Mouse (Mus musculus) right cerebral cortex, postnatal 10 days (tissue): ENCODE data around the gene Lypd3.
A peak's percentile ranks its signal among the peaks of the same experiment; 100 is the strongest.
"Not testable (repeated sequence)": the region's sequence is repeated elsewhere in the genome, so short reads cannot be mapped to it uniquely, and the experiment has no call there.

Experiments
- DNase-seq, 2 experiments: peaks; one replicate each; pipeline ENCODE4 v3.0.0; 2021; ENCODE audit warnings: low spot score in 2 of 2

Gene Lypd3

GRCm38 (mm10) chr7:24612308-24612910, 23.9 kb upstream of the Lypd3 start:
- no peak for DNase-seq

GRCm38 (mm10) chr7:24614816-24615215, 21.5 kb upstream of the Lypd3 start:
- no peak for DNase-seq

DNA sequence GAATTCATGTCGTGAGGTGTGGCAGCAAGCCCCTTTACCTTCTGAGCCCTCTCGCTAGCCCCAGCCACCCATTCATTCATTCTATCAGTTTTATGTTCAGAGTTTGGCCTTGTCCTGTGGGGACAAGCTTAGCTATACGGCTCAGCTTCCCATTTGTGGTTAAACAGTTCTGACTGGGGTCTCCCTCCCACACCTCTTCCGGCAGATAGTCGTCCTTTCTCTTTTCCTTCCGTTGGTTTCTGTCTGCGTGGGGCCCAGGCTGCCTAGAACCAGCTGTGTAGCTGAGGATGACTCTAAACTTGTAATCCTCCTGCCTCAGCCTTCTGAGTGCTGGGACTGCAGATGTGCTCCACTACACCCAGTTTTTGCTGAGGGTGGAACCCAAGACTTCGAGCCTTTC, 18.6 kb upstream of the Lypd3 start:
- DNase-seq, result no peak

DNA sequence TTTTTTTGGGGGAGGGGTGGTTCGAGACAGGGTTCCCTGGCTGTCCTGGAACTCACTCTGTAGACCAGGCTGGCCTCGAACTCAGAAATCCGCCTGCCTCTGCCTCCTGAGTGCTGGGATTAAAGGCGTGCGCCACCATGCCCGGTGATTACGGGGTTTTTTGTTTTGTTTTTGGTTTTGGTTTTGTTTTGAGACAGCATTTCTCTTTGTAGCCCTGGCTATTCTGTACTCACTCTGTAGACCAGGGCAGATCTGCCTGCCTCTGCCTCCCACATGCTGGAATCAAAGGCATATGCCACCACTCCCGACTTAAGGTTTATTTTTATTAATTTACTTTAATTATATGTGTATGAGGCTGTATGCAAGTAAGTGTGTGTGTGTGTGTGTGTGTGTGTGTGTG, 18.0 kb upstream of the Lypd3 start:
- DNase-seq, result not testable (repeated sequence)

GRCm38 (mm10) chr7:24619671-24620397, 16.5 kb upstream of the Lypd3 start:
- no peak for DNase-seq

GRCm38 (mm10) chr7:24621193-24621592, 15.2 kb upstream of the Lypd3 start:
- DNase-seq, result no peak

DNA sequence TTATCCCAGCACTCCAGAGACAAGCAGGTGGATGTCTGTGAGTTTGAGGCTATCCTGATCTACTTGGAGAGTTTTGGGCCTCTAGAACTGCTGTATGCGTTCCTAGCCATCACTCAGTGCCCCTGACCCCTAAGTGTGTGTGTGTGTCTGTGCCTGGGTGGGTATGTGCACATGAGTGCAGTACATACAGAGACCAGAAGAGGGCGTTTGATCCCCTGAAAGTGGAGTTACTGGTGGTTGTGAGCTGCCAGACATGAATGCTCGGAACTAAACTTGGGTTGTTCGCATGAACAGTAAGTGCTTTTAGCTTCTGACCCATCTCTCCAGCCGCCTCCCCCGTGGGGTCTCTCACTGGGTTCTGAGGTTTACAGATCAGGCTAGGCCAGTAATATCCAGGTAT, 13.4 kb upstream of the Lypd3 start:
- DNase-seq, result no peak

DNA sequence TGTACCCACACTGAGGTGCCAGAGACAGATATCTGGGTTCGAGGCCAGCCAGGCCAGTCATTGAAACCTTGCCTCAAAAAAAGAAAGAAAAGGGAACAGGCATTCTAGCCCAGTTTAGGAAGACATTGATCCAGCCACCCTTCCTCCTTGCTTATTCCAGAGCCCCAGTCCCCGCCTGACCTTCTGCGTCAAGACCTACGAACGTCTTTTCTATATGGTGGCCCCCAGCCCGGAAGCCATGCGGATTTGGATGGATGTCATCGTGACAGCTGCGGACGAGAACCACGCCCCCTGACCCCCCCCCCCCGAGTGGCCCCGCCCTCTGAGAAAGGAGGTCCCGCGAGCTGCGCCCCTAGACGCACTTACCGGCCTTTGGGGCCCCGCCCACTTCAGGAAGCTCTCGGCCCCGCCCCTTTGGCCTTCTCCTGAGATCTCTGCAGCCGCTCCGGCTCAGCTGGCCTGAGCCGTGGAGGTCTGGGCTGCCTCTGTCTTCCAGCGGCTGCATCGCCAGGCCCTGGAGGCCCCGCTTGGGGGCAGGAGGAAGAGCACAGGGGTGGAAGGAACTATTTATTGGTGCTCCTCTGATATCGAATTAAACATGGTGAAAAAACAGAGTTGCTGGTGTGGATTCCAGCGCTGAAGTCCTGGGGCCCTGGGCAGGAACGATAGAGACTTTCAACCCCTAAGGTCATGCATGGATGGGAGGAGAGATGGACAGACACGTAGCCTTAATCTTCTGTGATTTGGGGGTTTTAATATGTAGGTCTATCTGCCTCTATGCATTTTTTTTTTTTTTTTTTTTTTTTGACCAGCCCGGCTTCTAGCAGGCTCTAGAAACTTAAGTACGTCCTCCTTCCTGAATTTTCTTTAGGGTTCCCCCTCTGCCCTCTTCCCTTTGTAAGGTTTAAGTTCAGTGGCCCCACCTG, 7.4 kb upstream of the Lypd3 start:
- DNase-seq, result peak; percentile 65 to 66

GRCm38 (mm10) chr7:24629672-24630071, 6.7 kb upstream of the Lypd3 start:
- DNase-seq, result no peak

- no peak for DNase-seq
Measured at GRCm38 (mm10) chr7:24630116-24630880, 6.1 kb upstream of the Lypd3 start.

DNA sequence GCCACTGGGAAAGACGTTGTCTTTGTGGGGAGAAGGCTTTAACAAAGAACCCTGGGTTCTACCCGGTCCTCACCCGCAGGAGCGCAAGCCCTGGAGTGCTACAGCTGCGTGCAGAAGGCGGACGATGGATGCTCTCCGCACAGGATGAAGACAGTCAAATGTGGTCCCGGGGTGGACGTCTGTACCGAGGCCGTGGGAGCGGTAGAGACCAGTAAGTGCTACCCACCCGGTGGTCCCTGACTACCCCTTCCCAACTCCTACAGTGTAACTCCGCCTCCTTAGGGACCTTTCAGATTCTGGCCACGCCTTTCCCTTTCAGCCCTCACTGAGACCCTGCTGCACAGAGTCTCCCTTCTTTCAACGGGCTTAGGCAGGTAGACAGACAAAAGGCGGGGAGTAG, 696 bp downstream of the Lypd3 start:
- no peak for DNase-seq

- no peak for DNase-seq
Measured at GRCm38 (mm10) chr7:24638026-24638856, 1.9 kb downstream of the Lypd3 start.

- DNase-seq, result no peak
Measured at GRCm38 (mm10) chr7:24640450-24640849, 4.1 kb downstream of the Lypd3 start.

DNA sequence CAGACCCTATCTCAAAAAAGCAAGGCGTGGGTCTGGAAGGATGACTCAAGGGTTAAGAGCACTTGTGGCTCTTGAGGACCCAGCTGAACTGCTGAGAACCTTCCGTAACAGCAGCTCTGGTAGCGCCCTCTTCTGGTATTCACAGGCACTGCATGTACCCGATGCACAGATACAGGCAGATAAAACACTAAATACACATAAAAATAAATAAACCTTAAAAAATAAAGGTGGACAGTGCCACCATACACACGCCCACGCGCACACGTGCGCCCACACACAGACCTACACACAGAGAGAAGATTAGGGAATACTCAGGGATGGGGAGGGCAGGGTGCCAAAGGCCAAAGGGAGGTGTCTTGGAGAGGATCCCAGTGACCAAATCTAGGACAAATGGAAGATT, 6.1 kb downstream of the Lypd3 start:
- DNase-seq, result peak; percentile 38 to 45

GRCm38 (mm10) chr7:24644492-24644891, 8.1 kb downstream of the Lypd3 start:
- no peak for DNase-seq

DNA sequence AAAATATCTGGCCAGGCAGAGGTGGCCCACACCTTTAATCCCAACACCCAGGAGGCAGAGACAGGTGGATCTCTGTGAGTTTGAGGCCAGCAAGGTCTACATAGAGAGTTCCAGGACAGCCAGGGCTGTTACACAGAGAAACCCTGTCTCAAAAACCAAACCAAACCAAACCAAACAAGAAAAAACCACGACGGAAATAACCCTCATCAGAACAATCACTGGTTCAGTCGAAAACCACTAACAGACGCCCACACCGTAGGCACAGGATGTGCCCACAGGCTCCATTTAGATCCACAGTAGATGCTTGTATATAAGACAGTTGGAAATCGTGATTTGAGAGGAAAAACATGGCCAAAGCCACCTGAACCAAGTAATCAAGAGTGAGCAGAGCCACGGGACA, 8.6 kb downstream of the Lypd3 start:
- no peak for DNase-seq

GRCm38 (mm10) chr7:24646486-24646885, 10.1 kb downstream of the Lypd3 start:
- DNase-seq, result no peak

GRCm38 (mm10) chr7:24653681-24654080, 17.3 kb downstream of the Lypd3 start:
- DNase-seq, result peak in 1 of 2 experiments; percentile 42

DNA sequence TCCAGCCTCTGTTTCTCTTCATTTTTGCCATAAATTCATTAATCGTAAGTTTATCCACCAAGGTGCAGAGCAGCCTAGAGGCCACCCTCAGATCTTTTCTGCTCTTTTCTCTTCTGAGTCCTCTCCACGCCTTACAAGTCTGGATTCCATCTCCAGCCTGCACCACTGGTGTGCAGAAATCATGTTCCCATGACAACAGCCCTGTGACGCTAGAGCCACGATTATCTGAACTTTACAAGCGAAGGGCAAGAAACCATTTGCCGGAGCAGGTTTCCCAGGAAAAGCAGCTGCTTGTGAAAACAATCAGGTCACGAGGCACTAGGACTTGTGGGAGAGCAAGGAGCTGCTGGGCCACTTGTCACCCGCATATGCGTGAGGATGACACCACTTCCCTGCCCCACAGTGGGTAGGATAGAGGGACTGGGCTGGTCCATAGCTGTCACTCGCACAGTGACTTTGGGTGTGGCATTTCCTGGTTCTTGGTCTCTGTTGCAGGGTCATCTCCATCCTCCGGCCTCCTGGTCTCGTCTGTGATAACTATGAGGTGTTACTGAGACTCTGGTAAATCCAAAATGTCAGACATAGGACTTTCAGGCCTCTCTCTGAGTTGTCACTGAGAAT, 23.5 kb downstream of the Lypd3 start:
- DNase-seq, result peak; percentile 43 to 45

GRCm38 (mm10) chr7:24661118-24661904, 25.0 kb downstream of the Lypd3 start:
- no peak for DNase-seq
